9 mouse cellular contexts compared by ENCODE assay signal in the genomic region with DNA sequence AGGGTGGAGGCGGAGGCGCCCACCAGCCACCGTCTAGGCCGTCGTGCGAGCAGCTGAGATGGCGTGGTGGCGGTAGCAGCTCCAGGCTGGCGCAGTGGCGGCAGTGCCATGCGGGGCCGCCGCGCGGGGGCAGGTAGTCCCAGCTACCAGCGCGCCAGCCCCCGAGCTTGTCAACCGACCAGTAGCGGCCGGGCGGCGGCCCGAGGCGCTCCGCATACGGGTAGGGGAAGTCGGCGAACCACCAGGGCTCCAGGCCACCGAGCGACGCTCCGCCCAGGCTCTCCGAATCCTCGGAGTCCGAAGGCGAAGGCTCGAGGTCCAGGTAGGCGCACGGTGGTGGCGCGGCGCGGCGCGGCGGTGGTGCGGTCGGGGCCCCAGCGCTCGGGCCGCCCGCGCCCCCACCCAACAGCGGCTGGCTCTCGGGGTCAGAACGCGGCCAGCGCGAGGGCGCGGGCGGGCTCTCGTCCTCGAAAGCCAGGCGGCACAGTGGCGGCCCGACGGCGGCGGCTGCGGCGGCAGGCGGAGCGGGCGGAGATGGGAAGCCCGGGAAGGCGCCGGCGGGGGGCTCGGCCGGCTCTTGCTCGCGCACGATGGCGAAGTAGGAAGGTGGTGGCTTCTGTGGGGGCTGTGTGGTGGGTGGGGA. TPM values are rescaled to one million over a fixed set of nuclear protein-coding genes. Genes with fewer than 3 reads are reported as not detected.
DNase-seq lines count a peak whose midpoint lies in the region; ATAC-seq lines count a peak whose summit lies in the region.
"Had no signal": no experiment of that assay in that cellular context is flagged by ENCODE, and none has a peak within 500 bp of the region (broad histone marks: within the 10 kb centered on the region; RNA-seq: fewer than 3 reads in every experiment).

No protein-coding gene starts in this region.

- 2% methylated on average over 53 of the region's 86 CpGs for WGBS in neural tube, embryonic 11.5 days

- peak overlapping the region; percentile 27 for H3K4me2 ChIP-seq in neural tube, embryonic 11.5 days (ENCODE audit: low read depth)

- peaks cover 52% of the 10 kb centered on the region for H3K4me1 ChIP-seq in megakaryocyte, embryonic 14.5 days
- peaks cover 6% of the 10 kb centered on the region for H3K4me1 ChIP-seq in neural tube, embryonic 11.5 days (ENCODE audit: control insufficient read depth, insufficient read depth, low read length)

- no peak overlapping the region for H3K9ac ChIP-seq in neural tube, embryonic 11.5 days (ENCODE audit: low read length)

- ATAC-seq in megakaryocyte, adult 5-6 weeks (ENCODE audit: poor library complexity, severe bottlenecking): no peak
- no peak for ATAC-seq in neural tube, embryonic 11.5 days (ENCODE audit: insufficient read depth, low FRiP score, low TSS enrichment)

- H3K4me3 ChIP-seq in megakaryocyte, embryonic 14.5 days (replicated peaks): peak overlapping the region; percentile 87
- H3K4me3 ChIP-seq in neural tube, embryonic 11.5 days (ENCODE audit: low read depth, low read length): peak overlapping the region; percentile 29
- H3K4me3 ChIP-seq: erythroblast, embryonic 14.5 days had no signal

- H3K9me3 ChIP-seq in megakaryocyte, embryonic 14.5 days: peaks cover 7% of the 10 kb centered on the region; the same call in 1 of the 2 replicates
- no peaks in the 10 kb centered on the region for H3K9me3 ChIP-seq in neural tube, embryonic 11.5 days (ENCODE audit: control insufficient read depth, low read length)

- H3K27me3 ChIP-seq in megakaryocyte, embryonic 14.5 days (replicated peaks): peaks cover 62% of the 10 kb centered on the region
- peaks cover 46% of the 10 kb centered on the region for H3K27me3 ChIP-seq in neural tube, embryonic 11.5 days (ENCODE audit: control insufficient read depth, insufficient read depth, low read length)

- H3K27ac ChIP-seq in neural tube, embryonic 11.5 days (ENCODE audit: low read depth, low read length): no peak overlapping the region

- H3K36me3 ChIP-seq in megakaryocyte, embryonic 14.5 days (replicated peaks; ENCODE audit: low read length): peaks cover 13% of the 10 kb centered on the region
- H3K36me3 ChIP-seq in neural tube, embryonic 11.5 days (ENCODE audit: control insufficient read depth, insufficient read depth, low read length): peaks cover 5% of the 10 kb centered on the region

- DNase-seq in adrenal gland, adult 2 months: peak; percentile 14
- no peak for DNase-seq in adrenal gland, postnatal 14 days
- peak; percentile 53 for DNase-seq in kidney, postnatal 10 days
- no peak for DNase-seq in neural tube, embryonic 11.5 days (ENCODE audit: low spot score)
- no peak for DNase-seq in spleen, postnatal 4 days (ENCODE audit: low spot score in 2 of 2)
- DNase-seq in thymus, postnatal 10 days (ENCODE audit: low spot score in 2 of 2): no peak

RNA-seq across cellular contexts. Expression of a gene that starts 2.5 kb away (rescaled TPM):
- 10 to 100 TPM; 26.9 to 30.1 TPM for total RNA-seq in adrenal gland, adult 2 months (2021)
- polyA plus RNA-seq in adrenal gland, adult 2 months (2012; rRNA removed): 22.1 and 27.4 TPM in 2 replicates
- total RNA-seq in adrenal gland, postnatal 14 days (2021): 28.0 and 29.9 TPM in 2 replicates
- 6.0 and 20.5 TPM in 2 replicates for polyA plus RNA-seq in megakaryocyte, embryonic 14.5 days (2012; ENCODE audit: insufficient read depth, low replicate concordance)
- 3.5 and 6.5 TPM in 2 replicates for total RNA-seq in megakaryocyte, adult 5-6 weeks (2015)
- total RNA-seq in megakaryocyte, adult 5-6 weeks (2017): 2.6 and 3.9 TPM in 2 replicates
- polyA plus RNA-seq in neural tube, embryonic 11.5 days (2014; fragmentation: Nextera tagmentation; extraction: Ambion mirVana): 69.8 and 76.5 TPM in 2 replicates

RNA-seq across cellular contexts. Expression of a gene that starts 8.7 kb away (rescaled TPM):
- total RNA-seq in adrenal gland, adult 2 months (2021): under 1 TPM in 1 of 2 experiments, not detected in 1; 0.20 TPM
- polyA plus RNA-seq in adrenal gland, adult 2 months (2012; rRNA removed): 0.70 and 1.8 TPM in 2 replicates
- 0.48 and 0.60 TPM in 2 replicates for total RNA-seq in adrenal gland, postnatal 14 days (2021)
- polyA plus RNA-seq in megakaryocyte, embryonic 14.5 days (2012; ENCODE audit: insufficient read depth, low replicate concordance): 0.08 and 0.82 TPM in 2 replicates
- not detected in 2 replicates for total RNA-seq in megakaryocyte, adult 5-6 weeks (2015)
- total RNA-seq in megakaryocyte, adult 5-6 weeks (2017): 0.16 TPM in 1 of 2 replicates, not detected in the other
- polyA plus RNA-seq in neural tube, embryonic 11.5 days (2014; fragmentation: Nextera tagmentation; extraction: Ambion mirVana): 0.88 and 1.4 TPM in 2 replicates

RNA-seq across cellular contexts. Expression of a gene that starts 18.9 kb away (rescaled TPM):
- 100 to 1,000 TPM; 127 to 129 TPM for total RNA-seq in adrenal gland, adult 2 months (2021)
- polyA plus RNA-seq in adrenal gland, adult 2 months (2012; rRNA removed): 147 and 170 TPM in 2 replicates
- 97.5 and 114 TPM in 2 replicates for total RNA-seq in adrenal gland, postnatal 14 days (2021)
- 157 and 160 TPM in 2 replicates for polyA plus RNA-seq in megakaryocyte, embryonic 14.5 days (2012; ENCODE audit: insufficient read depth, low replicate concordance)
- total RNA-seq in megakaryocyte, adult 5-6 weeks (2015): 23.9 and 28.1 TPM in 2 replicates
- total RNA-seq in megakaryocyte, adult 5-6 weeks (2017): 41.4 and 44.2 TPM in 2 replicates
- 223 and 239 TPM in 2 replicates for polyA plus RNA-seq in neural tube, embryonic 11.5 days (2014; fragmentation: Nextera tagmentation; extraction: Ambion mirVana)

RNA-seq across cellular contexts. Expression of a gene that starts 39.3 kb away (rescaled TPM):
- total RNA-seq in adrenal gland, adult 2 months (2021): 100 to 1,000 TPM; 128 to 147 TPM
- polyA plus RNA-seq in adrenal gland, adult 2 months (2012; rRNA removed): 235 and 251 TPM in 2 replicates
- 123 and 135 TPM in 2 replicates for total RNA-seq in adrenal gland, postnatal 14 days (2021)
- 331 and 1,292 TPM in 2 replicates for polyA plus RNA-seq in megakaryocyte, embryonic 14.5 days (2012; ENCODE audit: insufficient read depth, low replicate concordance)
- 144 and 148 TPM in 2 replicates for total RNA-seq in megakaryocyte, adult 5-6 weeks (2015)
- total RNA-seq in megakaryocyte, adult 5-6 weeks (2017): 70.0 and 72.5 TPM in 2 replicates
- 75.4 and 86.4 TPM in 2 replicates for polyA plus RNA-seq in neural tube, embryonic 11.5 days (2014; fragmentation: Nextera tagmentation; extraction: Ambion mirVana)

RNA-seq across cellular contexts. Expression of a gene that starts 44.9 kb away (rescaled TPM):
- under 1 TPM; 0.40 to 0.97 TPM for total RNA-seq in adrenal gland, adult 2 months (2021)
- 4.0 and 4.2 TPM in 2 replicates for polyA plus RNA-seq in adrenal gland, adult 2 months (2012; rRNA removed)
- 0.93 and 1.2 TPM in 2 replicates for total RNA-seq in adrenal gland, postnatal 14 days (2021)
- polyA plus RNA-seq in megakaryocyte, embryonic 14.5 days (2012; ENCODE audit: insufficient read depth, low replicate concordance): 0.31 and 2.6 TPM in 2 replicates
- 0.14 and 0.16 TPM in 2 replicates for total RNA-seq in megakaryocyte, adult 5-6 weeks (2015)
- 0.04 and 0.07 TPM in 2 replicates for total RNA-seq in megakaryocyte, adult 5-6 weeks (2017)
- polyA plus RNA-seq in neural tube, embryonic 11.5 days (2014; fragmentation: Nextera tagmentation; extraction: Ambion mirVana): 0.37 and 0.73 TPM in 2 replicates

Comparison
In these comparisons a context has a peak if more than half of its experiments do, and no peak if none do; other contexts are left out.
1. DNase-seq: peak in adrenal gland, adult 2 months (single experiment) and kidney, postnatal 10 days (single experiment); none in adrenal gland, postnatal 14 days (single experiment), neural tube, embryonic 11.5 days (single experiment), spleen, postnatal 4 days (0 of 2) and thymus, postnatal 10 days (0 of 2).